Mouse (Mus musculus): Measurements from ENCODE around the gene Als2cr12. TPM values are rescaled to one million over a fixed set of nuclear protein-coding genes. Genes with fewer than 3 reads are reported as not detected.
A peak's percentile ranks its signal among the peaks of the same experiment; 100 is the strongest.

The Als2cr12 gene
- polyA plus RNA-seq, 2 experiments: 0.12 TPM; not detected in 1

DNA sequence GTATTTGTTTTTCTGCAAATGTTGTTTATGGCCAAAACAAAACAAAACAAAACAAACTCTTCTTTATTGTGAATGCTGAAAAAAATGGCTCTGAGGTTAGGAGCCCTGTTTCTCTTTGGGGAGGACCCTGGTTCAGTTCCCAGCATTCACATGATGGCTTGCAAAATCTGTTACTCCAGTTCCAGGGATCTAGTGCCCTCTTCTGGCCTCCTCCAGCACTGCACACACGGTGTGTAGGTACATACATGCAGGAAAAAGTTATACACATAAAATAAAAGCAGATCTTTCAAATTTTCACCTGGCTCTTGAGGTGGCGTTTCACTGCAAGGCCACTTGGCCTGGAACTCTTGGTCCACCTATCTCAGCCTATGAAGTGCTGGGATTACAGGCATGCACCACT lies 77.0 kb downstream of the Als2cr12 start:
- Histone ChIP-seq H3K4me2 (replicated peaks; ENCODE audit: low read depth, low read length, severe bottlenecking) (no peak overlapping the region), H3K4me1 (ENCODE audit: control insufficient read depth, insufficient read depth, low read length) (no peaks in the 10 kb centered on the region), H3K9ac (ENCODE audit: low read depth, low read length, severe bottlenecking) (no peak overlapping the region), H3K4me3 (replicated peaks; ENCODE audit: low read length) (no peak overlapping the region), H3K36me3 (ENCODE audit: control insufficient read depth, insufficient read depth, low read length) (no peaks in the 10 kb centered on the region), H3K27ac (replicated peaks; ENCODE audit: low read depth, low read length) (no peak overlapping the region), H3K27me3 (ENCODE audit: control insufficient read depth, insufficient read depth, low read length) (no peaks in the 10 kb centered on the region), H3K9me3 (ENCODE audit: control insufficient read depth, low read length) (no peaks in the 10 kb centered on the region)
- WGBS: 82% methylated on average over 2 of the region's 2 CpGs
- DNase-seq (ENCODE audit: low spot score) (no peak), ATAC-seq (ENCODE audit: low FRiP score, low read depth) (no peak)
- TF ChIP-seq POLR2A (IDR thresholded peaks at IDR 0.05; ENCODE audit: borderline replicate concordance, extremely low read depth, insufficient read depth, insufficient read length): no peak

- no peak for DNase-seq (ENCODE audit: low spot score)
- H3K4me3 ChIP-seq (replicated peaks; ENCODE audit: low read length): no peak overlapping the region
- no peaks in the 10 kb centered on the region for H3K9me3 ChIP-seq (ENCODE audit: control insufficient read depth, low read length)
- no peak overlapping the region for H3K9ac ChIP-seq (ENCODE audit: low read depth, low read length, severe bottlenecking)
- no peak for ATAC-seq (ENCODE audit: low FRiP score, low read depth)
- H3K27me3 ChIP-seq (ENCODE audit: control insufficient read depth, insufficient read depth, low read length): no peaks in the 10 kb centered on the region
- H3K4me1 ChIP-seq (ENCODE audit: control insufficient read depth, insufficient read depth, low read length): no peaks in the 10 kb centered on the region
- H3K27ac ChIP-seq (replicated peaks; ENCODE audit: low read depth, low read length): no peak overlapping the region
- H3K36me3 ChIP-seq (ENCODE audit: control insufficient read depth, insufficient read depth, low read length): no peaks in the 10 kb centered on the region
- H3K4me2 ChIP-seq (replicated peaks; ENCODE audit: low read depth, low read length, severe bottlenecking): no peak overlapping the region
- no peak for TF ChIP-seq POLR2A (IDR thresholded peaks at IDR 0.05; ENCODE audit: borderline replicate concordance, extremely low read depth, insufficient read depth, insufficient read length)
- WGBS: 78% methylated on average over 6 of the region's 6 CpGs
Measured at GRCm38 (mm10) chr1:58617978-58618668, 77.7 kb downstream of the Als2cr12 start.

DNA sequence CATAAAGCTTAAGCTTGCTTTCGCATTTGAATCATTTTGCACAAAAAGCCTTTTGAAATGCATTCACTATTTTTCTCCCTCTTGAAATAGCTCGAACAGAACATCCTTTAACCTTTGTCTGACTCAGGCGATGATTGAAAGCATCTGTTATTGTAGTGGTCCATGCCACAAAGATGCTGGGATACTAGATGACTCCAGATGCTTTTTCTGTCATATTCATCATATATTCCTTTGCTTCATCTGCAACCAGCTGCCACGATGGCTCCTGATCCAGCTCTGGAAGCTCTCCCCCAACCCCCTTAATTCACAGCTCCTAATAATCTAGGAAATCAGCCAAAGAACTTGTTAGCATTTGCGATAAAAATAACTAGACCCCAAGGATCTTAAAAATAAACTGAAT lies 78.7 kb downstream of the Als2cr12 start:
- 65% methylated on average over 5 of the region's 5 CpGs for WGBS
- Histone ChIP-seq H3K4me1 (ENCODE audit: control insufficient read depth, insufficient read depth, low read length) (no peaks in the 10 kb centered on the region), H3K36me3 (ENCODE audit: control insufficient read depth, insufficient read depth, low read length) (no peaks in the 10 kb centered on the region), H3K27ac (replicated peaks; ENCODE audit: low read depth, low read length) (no peak overlapping the region), H3K27me3 (ENCODE audit: control insufficient read depth, insufficient read depth, low read length) (no peaks in the 10 kb centered on the region), H3K9ac (ENCODE audit: low read depth, low read length, severe bottlenecking) (no peak overlapping the region), H3K4me3 (replicated peaks; ENCODE audit: low read length) (no peak overlapping the region), H3K9me3 (ENCODE audit: control insufficient read depth, low read length) (no peaks in the 10 kb centered on the region), H3K4me2 (replicated peaks; ENCODE audit: low read depth, low read length, severe bottlenecking) (no peak overlapping the region)
- ATAC-seq (ENCODE audit: low FRiP score, low read depth): no peak
- TF ChIP-seq POLR2A (IDR thresholded peaks at IDR 0.05; ENCODE audit: borderline replicate concordance, extremely low read depth, insufficient read depth, insufficient read length): no peak
- DNase-seq (ENCODE audit: low spot score): no peak

GRCm38 (mm10) chr1:58616176-58616575 lies 79.6 kb downstream of the Als2cr12 start:
- Histone ChIP-seq H3K27ac (replicated peaks; ENCODE audit: low read depth, low read length) (no peak overlapping the region), H3K9ac (ENCODE audit: low read depth, low read length, severe bottlenecking) (no peak overlapping the region), H3K4me2 (replicated peaks; ENCODE audit: low read depth, low read length, severe bottlenecking) (no peak overlapping the region), H3K9me3 (ENCODE audit: control insufficient read depth, low read length) (no peaks in the 10 kb centered on the region), H3K27me3 (ENCODE audit: control insufficient read depth, insufficient read depth, low read length) (no peaks in the 10 kb centered on the region), H3K36me3 (ENCODE audit: control insufficient read depth, insufficient read depth, low read length) (no peaks in the 10 kb centered on the region), H3K4me3 (replicated peaks; ENCODE audit: low read length) (no peak overlapping the region), H3K4me1 (ENCODE audit: control insufficient read depth, insufficient read depth, low read length) (no peaks in the 10 kb centered on the region)
- DNase-seq (ENCODE audit: low spot score) (peak; percentile 48), ATAC-seq (ENCODE audit: low FRiP score, low read depth) (no peak)
- WGBS: 70% methylated on average over 3 of the region's 3 CpGs
- no peak for TF ChIP-seq POLR2A (IDR thresholded peaks at IDR 0.05; ENCODE audit: borderline replicate concordance, extremely low read depth, insufficient read depth, insufficient read length)

DNA sequence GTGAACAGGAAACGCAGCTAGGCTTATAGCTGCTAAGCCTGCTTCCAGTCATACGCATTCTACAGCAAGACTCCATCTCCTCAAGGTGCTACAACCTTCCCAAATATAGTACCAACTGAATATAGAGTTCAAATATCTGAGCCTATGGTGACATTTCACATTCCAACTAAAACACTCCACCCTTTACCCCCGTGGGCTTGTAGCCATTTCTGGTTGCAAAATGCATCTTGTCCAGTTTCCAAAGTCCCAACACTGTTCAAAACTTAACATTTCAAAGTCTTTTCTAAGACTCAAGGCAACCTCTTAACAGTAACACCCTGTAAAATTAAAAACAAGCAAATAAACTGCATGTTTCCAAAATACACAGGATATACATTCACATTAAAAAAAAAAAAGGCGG lies 80.6 kb downstream of the Als2cr12 start:
- no peaks in the 10 kb centered on the region for H3K27me3 ChIP-seq (ENCODE audit: control insufficient read depth, insufficient read depth, low read length)
- H3K4me2 ChIP-seq (replicated peaks; ENCODE audit: low read depth, low read length, severe bottlenecking): no peak overlapping the region
- H3K27ac ChIP-seq (replicated peaks; ENCODE audit: low read depth, low read length): no peak overlapping the region
- DNase-seq (ENCODE audit: low spot score): no peak
- WGBS: 85% methylated on average over 4 of the region's 4 CpGs
- no peak overlapping the region for H3K4me3 ChIP-seq (replicated peaks; ENCODE audit: low read length)
- no peaks in the 10 kb centered on the region for H3K9me3 ChIP-seq (ENCODE audit: control insufficient read depth, low read length)
- no peak overlapping the region for H3K9ac ChIP-seq (ENCODE audit: low read depth, low read length, severe bottlenecking)
- ATAC-seq (ENCODE audit: low FRiP score, low read depth): no peak
- no peaks in the 10 kb centered on the region for H3K4me1 ChIP-seq (ENCODE audit: control insufficient read depth, insufficient read depth, low read length)
- TF ChIP-seq POLR2A (IDR thresholded peaks at IDR 0.05; ENCODE audit: borderline replicate concordance, extremely low read depth, insufficient read depth, insufficient read length): no peak
- no peaks in the 10 kb centered on the region for H3K36me3 ChIP-seq (ENCODE audit: control insufficient read depth, insufficient read depth, low read length)
